Comparison of ENCODE assay signal across 28 mouse cellular contexts in the genomic region with DNA sequence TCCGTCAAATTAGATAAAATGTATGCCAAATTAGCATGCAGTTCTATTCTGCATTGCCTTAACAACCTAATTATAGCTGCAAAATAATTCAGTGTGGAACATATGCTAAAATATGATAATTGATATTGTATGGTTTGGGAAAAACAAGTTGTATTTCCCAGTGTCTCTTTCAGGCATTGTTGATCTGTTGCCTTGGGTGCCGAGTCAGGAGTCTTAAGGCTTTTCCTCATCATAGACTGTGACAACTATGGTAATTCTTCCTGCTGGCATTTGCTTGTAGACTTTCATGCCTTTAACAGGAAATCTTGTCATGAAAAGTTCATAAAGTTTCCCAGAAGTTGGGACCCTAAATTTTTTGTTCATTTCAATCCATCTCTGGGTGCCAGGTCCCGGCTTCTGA. TPM values are rescaled to one million over a fixed set of nuclear protein-coding genes. Genes with fewer than 3 reads are reported as not detected.
"Had no signal": no experiment of that assay in that cellular context is flagged by ENCODE, and none has a peak within 500 bp of the region (broad histone marks: within the 10 kb centered on the region; RNA-seq: fewer than 3 reads in every experiment).

No protein-coding gene starts in this region.

- H3K9me3 ChIP-seq: heart, embryonic 10.5 days; heart, embryonic 12.5 days; hindbrain, embryonic 10.5 days; hindbrain, embryonic 12.5 days; intestine, embryonic 15.5 days; kidney, embryonic 15.5 days; limb, embryonic 13.5 days; limb, embryonic 15.5 days; liver, embryonic 12.5 days had no signal

- DNase-seq: gastrocnemius, adult 2 months; gastrocnemius, postnatal 10 days; gastrocnemius, postnatal 25 days; heart, adult 18-20 months; heart, postnatal 10 days; heart, postnatal 4 days; kidney, adult 11 months; kidney, adult 2 months; kidney, adult 9 months; kidney, postnatal 14 days; kidney, postnatal 36 days; layer of hippocampus, adult 9-11 months; layer of hippocampus, postnatal 36 days; left cerebral cortex, postnatal 4 days had no signal

- H3K27ac ChIP-seq: gastrocnemius, adult 2 months; heart, embryonic 10.5 days; hindbrain, embryonic 10.5 days; hindbrain, embryonic 12.5 days; hindbrain, embryonic 14.5 days; intestine, embryonic 15.5 days; kidney, embryonic 15.5 days; kidney, postnatal 0 days; limb, embryonic 13.5 days; limb, embryonic 15.5 days; liver, embryonic 12.5 days; liver, embryonic 14.5 days had no signal

- H3K4me3 ChIP-seq: gastrocnemius, adult 2 months; heart, embryonic 10.5 days; heart, embryonic 12.5 days; hindbrain, embryonic 10.5 days; hindbrain, embryonic 12.5 days; intestine, embryonic 15.5 days; kidney, embryonic 15.5 days; limb, embryonic 13.5 days; limb, embryonic 15.5 days; liver, embryonic 12.5 days had no signal

- H3K27me3 ChIP-seq: heart, embryonic 12.5 days; hindbrain, embryonic 12.5 days; intestine, embryonic 15.5 days; kidney, embryonic 15.5 days; limb, embryonic 13.5 days; limb, embryonic 15.5 days; liver, embryonic 12.5 days had no signal

- ATAC-seq: hindbrain, embryonic 16.5 days; inflammation-experienced regulatory T-cells, adult 6 months; intestine, embryonic 15.5 days; liver, embryonic 12.5 days had no signal

- H3K4me1 ChIP-seq: heart, embryonic 10.5 days; heart, embryonic 12.5 days; intestine, embryonic 15.5 days; kidney, embryonic 15.5 days; limb, embryonic 15.5 days; liver, embryonic 12.5 days had no signal

- H3K4me2 ChIP-seq: heart, embryonic 12.5 days; hindbrain, embryonic 12.5 days; hindbrain, embryonic 14.5 days; intestine, embryonic 15.5 days; kidney, embryonic 15.5 days; limb, embryonic 13.5 days; limb, embryonic 15.5 days; liver, embryonic 12.5 days had no signal

- H3K9ac ChIP-seq: heart, embryonic 12.5 days; hindbrain, embryonic 12.5 days; hindbrain, embryonic 14.5 days; intestine, embryonic 15.5 days; kidney, embryonic 15.5 days; limb, embryonic 13.5 days; limb, embryonic 15.5 days; liver, embryonic 12.5 days; liver, embryonic 14.5 days had no signal

- H3K36me3 ChIP-seq: heart, embryonic 10.5 days; heart, embryonic 12.5 days; hindbrain, embryonic 10.5 days; hindbrain, embryonic 12.5 days; intestine, embryonic 15.5 days; kidney, embryonic 15.5 days; limb, embryonic 13.5 days; limb, embryonic 15.5 days; liver, embryonic 12.5 days had no signal

RNA-seq across cellular contexts. Expression of gene Fzd1, which starts 20.4 kb away (rescaled TPM):
- polyA plus RNA-seq: inflammation-experienced regulatory T-cells, adult 6 months had no signal
